Mouse (Mus musculus) kidney, postnatal 0 days (tissue): Measurements from ENCODE around the gene Ppm1l. TPM values are rescaled to one million over a fixed set of nuclear protein-coding genes. Genes with fewer than 3 reads are reported as not detected.
A peak's percentile ranks its signal among the peaks of the same experiment; 100 is the strongest.

ENCODE experiments used
- ATAC-seq: fragments of 200-750 bp; cut with Nextera tagmentation; replicated peaks from 2 replicates; pipeline ENCODE4 v1.8.0; 2017; ENCODE audit warnings: low read depth, moderate number of reproducible peaks, moderate TSS enrichment, moderate library complexity; ENCODE audit not compliant: low FRiP score
- DNase-seq: peaks from one replicate; pipeline ENCODE4 v3.0.0-alpha.2; 2016; ENCODE audit warnings: low spot score
- H3K27ac ChIP-seq: fragments of 300-500 bp; sonication (generic); 2 replicates; pipeline ENCODE4 v1.5.1; 2014; ENCODE audit warnings: mild to moderate bottlenecking
- H3K27me3 ChIP-seq: fragments of 300-500 bp; sonication (generic); 2 replicates; pipeline ENCODE4 v1.6.1; 2014; ENCODE audit warnings: low read length, mixed read lengths; ENCODE audit not compliant: insufficient read depth
- H3K36me3 ChIP-seq: fragments of 300-500 bp; sonication (generic); 2 replicates; pipeline ENCODE4 v1.6.1; 2014; ENCODE audit warnings: low read length, mixed read lengths; ENCODE audit not compliant: insufficient read depth
- H3K4me1 ChIP-seq: fragments of 300-500 bp; sonication (generic); replicated peaks from 2 replicates; pipeline ENCODE4 v1.6.1; 2014; ENCODE audit warnings: antibody characterized with exemption, low read length, mixed read lengths; ENCODE audit not compliant: insufficient read depth
- H3K4me2 ChIP-seq: fragments of 300-500 bp; sonication (generic); 2 replicates; pipeline ENCODE4 v1.6.1; 2014; ENCODE audit warnings: mild to moderate bottlenecking, low read length, moderate library complexity, mixed read lengths
- H3K4me3 ChIP-seq: fragments of 300-500 bp; sonication (generic); replicated peaks from 2 replicates; pipeline ENCODE4 v1.5.1; 2014; ENCODE audit warnings: low read depth, low read length
- H3K9ac ChIP-seq: fragments of 300-500 bp; sonication (generic); 2 replicates; pipeline ENCODE4 v1.6.1; 2014; ENCODE audit warnings: low read depth, low read length
- H3K9me3 ChIP-seq: fragments of 300-500 bp; sonication (generic); replicated peaks from 2 replicates; pipeline ENCODE4 v1.6.1; 2016; ENCODE audit warnings: low read length, inconsistent platforms, mixed read lengths
- CTCF ChIP-seq: IDR thresholded peaks from 2 replicates; pipeline ENCODE4 v1.5.1; 2016; ENCODE audit warnings: antibody characterized with exemption, low read depth, mild to moderate bottlenecking, moderate library complexity
- WGBS: fragments of 180-500 bp; shearing (Covaris S2); extraction: QIAGEN DNeasy Blood & Tissue Kit; methylation state at CpG from one replicate; pipeline ENCODE4 v1.1.7; 2014; 5-methylcytosine and 5-hydroxymethylcytosine counted together
- polyA plus RNA-seq: library from polyadenylated mRNA; unstranded; fragments of >200 nt; fragmentation: Nextera tagmentation; extraction: Ambion mirVana; gene quantifications from 2 replicates; pipeline ENCODE4 v1.2.1, GENCODE M21; 2015

Ppm1l gene
- polyA plus RNA-seq, 1 experiment from 2014 or later, result 5.6 TPM

DNA sequence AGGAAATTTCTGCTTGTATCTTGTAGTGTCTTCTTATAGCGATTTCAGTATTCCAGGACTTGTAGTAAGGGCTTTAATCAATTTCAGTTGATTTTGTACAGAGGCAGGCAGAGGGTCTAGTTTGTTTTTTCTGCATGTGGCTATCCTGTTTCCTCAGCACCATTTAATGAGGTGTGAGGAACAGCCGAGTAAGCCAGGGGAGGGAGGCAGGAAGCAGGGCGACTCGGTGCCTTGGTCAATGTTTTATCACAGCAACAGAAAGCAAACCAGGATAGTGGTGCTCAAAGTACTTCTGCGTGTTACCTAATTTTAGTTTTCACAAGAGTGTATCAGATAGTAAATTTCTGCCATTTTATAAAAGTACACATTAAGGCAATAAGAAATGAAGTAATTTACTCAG, 13.2 kb downstream of the Ppm1l start:
- no peak overlapping the region for H3K27ac ChIP-seq
- ATAC-seq, result no peak
- H3K36me3 ChIP-seq, result no peaks in the 10 kb centered on the region
- H3K9me3 ChIP-seq, result no peaks in the 10 kb centered on the region
- no peak overlapping the region for H3K4me3 ChIP-seq
- H3K27me3 ChIP-seq, result no peaks in the 10 kb centered on the region
- H3K9ac ChIP-seq, result no peak overlapping the region
- H3K4me2 ChIP-seq, result no peak overlapping the region
- WGBS, result 20% methylated on average over 5 of the region's 5 CpGs
- peak; percentile 46 for DNase-seq
- TF ChIP-seq CTCF, result no peak
- H3K4me1 ChIP-seq, result no peaks in the 10 kb centered on the region

DNA sequence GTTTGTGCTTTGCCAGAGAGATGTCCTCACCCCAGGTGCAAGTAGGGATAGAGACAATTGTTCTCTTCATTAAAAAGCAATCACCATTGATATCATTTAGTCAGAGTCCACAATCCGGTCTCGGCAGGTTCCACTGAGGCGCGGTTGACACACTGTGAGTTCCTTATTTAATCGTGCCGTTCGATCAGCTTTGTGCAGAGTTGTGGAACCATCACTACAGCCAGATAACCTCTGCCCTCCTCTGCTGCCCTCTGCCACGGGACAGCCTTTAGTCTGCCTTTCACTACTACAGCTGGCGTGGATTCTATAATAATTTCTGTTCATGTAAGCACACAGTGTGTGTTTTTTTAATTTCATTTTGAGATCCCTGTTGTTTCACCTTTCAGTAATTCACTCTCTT, 17.2 kb downstream of the Ppm1l start:
- H3K4me2 ChIP-seq, result no peak overlapping the region
- H3K27me3 ChIP-seq, result no peaks in the 10 kb centered on the region
- H3K27ac ChIP-seq, result no peak overlapping the region
- ATAC-seq (no peak), DNase-seq (no peak)
- no peak overlapping the region for H3K4me3 ChIP-seq
- no peak overlapping the region for H3K9ac ChIP-seq
- no peaks in the 10 kb centered on the region for H3K36me3 ChIP-seq
- H3K4me1 ChIP-seq, result no peaks in the 10 kb centered on the region
- 70% methylated on average over 9 of the region's 9 CpGs for WGBS
- TF ChIP-seq CTCF, result no peak
- H3K9me3 ChIP-seq, result no peaks in the 10 kb centered on the region

DNA sequence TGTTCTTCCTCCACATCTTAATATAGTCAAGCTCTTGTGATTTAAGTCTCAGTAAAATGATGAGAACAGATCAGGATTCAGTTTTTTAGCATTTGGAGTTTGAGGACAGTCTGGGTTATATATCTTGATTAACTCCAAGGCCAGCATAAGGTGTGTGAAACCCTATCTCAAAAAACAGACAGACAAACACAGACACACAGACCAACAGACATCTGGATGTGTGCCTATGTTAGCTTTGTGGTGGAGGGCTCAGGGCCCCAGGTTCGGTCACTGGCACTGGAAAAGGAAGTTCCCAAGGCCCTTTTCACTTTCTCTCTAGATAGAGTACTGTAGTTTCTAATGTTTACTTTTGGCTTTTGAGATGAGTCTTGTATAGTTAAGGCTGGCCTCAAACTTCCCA, 23.8 kb downstream of the Ppm1l start:
- no peak for TF ChIP-seq CTCF
- ATAC-seq (no peak), DNase-seq (no peak)
- Histone ChIP-seq H3K27ac (no peak overlapping the region), H3K27me3 (no peaks in the 10 kb centered on the region), H3K4me3 (no peak overlapping the region), H3K9ac (no peak overlapping the region), H3K4me1 (no peaks in the 10 kb centered on the region), H3K9me3 (no peaks in the 10 kb centered on the region), H3K36me3 (no peaks in the 10 kb centered on the region), H3K4me2 (no peak overlapping the region)
- WGBS, result 73% methylated on average over 1 of the region's 1 CpGs

DNA sequence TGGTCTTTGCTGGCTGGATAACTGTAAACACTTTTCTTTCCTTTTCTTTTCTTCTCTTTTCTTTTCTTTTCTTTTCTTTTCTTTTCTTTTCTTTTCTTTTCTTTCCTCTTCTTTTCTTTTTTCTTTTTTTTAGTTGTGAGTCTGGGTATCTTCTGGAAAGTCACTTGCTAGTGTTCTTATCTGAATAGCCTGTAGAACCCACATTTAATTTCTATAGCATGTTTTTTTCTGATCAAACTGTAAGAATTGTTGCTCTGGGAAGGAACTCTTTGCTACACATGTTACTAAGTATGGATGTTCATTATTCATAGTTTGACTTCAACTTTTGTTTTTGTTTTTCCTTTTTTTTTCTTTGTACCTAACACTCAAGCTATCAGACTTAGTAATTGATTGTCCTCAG, 24.3 kb downstream of the Ppm1l start:
- ATAC-seq (no peak), DNase-seq (no peak)
- no peak overlapping the region for H3K27ac ChIP-seq
- no peak overlapping the region for H3K9ac ChIP-seq
- no peaks in the 10 kb centered on the region for H3K36me3 ChIP-seq
- no peak for TF ChIP-seq CTCF
- no peak overlapping the region for H3K4me3 ChIP-seq
- H3K4me1 ChIP-seq, result no peaks in the 10 kb centered on the region
- H3K9me3 ChIP-seq, result no peaks in the 10 kb centered on the region
- no peak overlapping the region for H3K4me2 ChIP-seq
- H3K27me3 ChIP-seq, result no peaks in the 10 kb centered on the region

DNA sequence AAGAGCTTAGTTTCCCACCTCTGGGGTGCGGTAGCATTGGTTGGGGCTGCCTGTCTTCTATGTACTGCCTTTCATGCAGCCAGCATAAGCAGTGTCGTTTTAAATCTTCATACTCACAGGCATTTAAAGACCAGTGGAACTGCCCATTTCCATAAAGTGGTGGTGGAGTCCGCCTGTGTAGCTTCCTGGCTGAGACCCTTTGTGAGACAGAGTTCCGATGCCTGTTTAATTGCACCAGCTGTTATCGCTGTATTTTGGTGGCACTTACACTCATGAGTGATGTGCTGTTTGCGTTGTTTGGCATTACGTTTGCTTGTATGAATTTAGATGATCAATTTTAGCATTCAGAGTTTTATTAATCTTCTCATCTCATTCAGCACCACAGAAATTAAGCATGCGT, 24.9 kb downstream of the Ppm1l start:
- WGBS, result 75% methylated on average over 8 of the region's 8 CpGs
- no peak overlapping the region for H3K4me3 ChIP-seq
- ATAC-seq, result no peak

DNA sequence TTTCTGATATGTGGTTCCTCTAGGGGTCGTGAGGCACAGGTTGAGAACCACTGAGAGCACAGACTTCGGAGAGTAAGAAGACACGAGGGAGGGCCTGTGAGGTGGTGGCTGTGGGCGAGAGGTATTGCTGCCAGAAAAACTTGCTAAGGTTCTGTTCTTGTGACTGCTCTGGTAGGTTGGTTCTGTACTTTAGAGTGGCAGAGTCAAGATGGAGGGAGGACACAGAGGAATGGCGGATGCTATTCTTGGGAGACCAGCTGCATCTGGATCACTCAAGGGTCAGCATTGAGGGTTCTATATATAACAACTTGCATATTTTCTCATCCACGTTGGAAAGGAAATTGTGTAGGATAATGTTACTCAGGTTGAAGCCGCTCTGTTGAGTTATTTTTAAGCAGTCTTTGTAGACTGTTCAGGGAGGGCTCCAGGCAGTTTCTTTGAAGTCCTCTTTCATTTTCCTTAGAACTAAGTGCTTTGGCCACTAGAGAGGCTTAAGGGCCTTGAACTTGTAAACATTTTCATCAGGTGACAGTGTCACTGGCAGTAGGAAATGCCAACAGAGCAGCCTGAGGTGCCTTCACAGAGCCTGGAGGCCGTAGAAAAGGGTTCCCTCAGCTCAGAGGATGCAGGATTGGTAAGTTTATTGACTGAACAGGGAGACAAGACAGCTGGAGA, 25.7 kb downstream of the Ppm1l start:
- H3K27me3 ChIP-seq, result no peaks in the 10 kb centered on the region
- no peak for ATAC-seq

More for the DNA sequence above, 24.9 kb downstream of the Ppm1l start:
- no peaks in the 10 kb centered on the region for H3K4me1 ChIP-seq
- no peaks in the 10 kb centered on the region for H3K27me3 ChIP-seq
- H3K9ac ChIP-seq, result no peak overlapping the region
- no peak overlapping the region for H3K4me2 ChIP-seq
- TF ChIP-seq CTCF, result no peak
- no peak overlapping the region for H3K27ac ChIP-seq
- H3K9me3 ChIP-seq, result no peaks in the 10 kb centered on the region
- DNase-seq, result no peak
- no peaks in the 10 kb centered on the region for H3K36me3 ChIP-seq

DNA sequence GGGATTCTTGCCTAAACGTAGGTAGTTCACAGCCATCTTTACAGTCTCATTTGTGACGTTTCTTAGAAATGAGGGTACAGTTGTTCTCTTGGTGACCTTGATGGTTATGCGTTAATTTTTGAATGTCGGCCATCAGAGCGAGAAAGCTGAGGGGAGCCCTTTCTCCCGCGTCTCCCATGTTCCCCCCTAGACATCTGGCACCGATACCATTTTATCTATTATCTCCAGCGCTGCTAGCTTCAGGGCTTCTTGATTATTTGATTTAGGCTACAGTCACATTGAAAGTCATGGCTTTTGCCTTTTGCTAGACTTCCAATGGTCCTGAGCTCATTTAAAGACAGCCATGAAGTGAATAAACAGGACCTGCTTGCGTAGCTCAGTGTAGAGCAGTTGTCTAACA, 26.5 kb downstream of the Ppm1l start:
- Histone ChIP-seq H3K4me1 (no peaks in the 10 kb centered on the region), H3K27ac (no peak overlapping the region), H3K9me3 (no peaks in the 10 kb centered on the region), H3K27me3 (no peaks in the 10 kb centered on the region), H3K36me3 (no peaks in the 10 kb centered on the region), H3K4me2 (no peak overlapping the region), H3K9ac (no peak overlapping the region), H3K4me3 (no peak overlapping the region)
- no peak for TF ChIP-seq CTCF
- DNase-seq (no peak), ATAC-seq (no peak)
- WGBS, result 79% methylated on average over 10 of the region's 10 CpGs

More for the DNA sequence above, 25.7 kb downstream of the Ppm1l start:
- Histone ChIP-seq H3K4me2 (no peak overlapping the region), H3K4me1 (no peaks in the 10 kb centered on the region), H3K36me3 (no peaks in the 10 kb centered on the region), H3K9me3 (no peaks in the 10 kb centered on the region), H3K27ac (no peak overlapping the region), H3K4me3 (no peak overlapping the region), H3K9ac (no peak overlapping the region)
- WGBS, result 68% methylated on average over 8 of the region's 8 CpGs
- DNase-seq, result no peak
- TF ChIP-seq CTCF, result no peak
